Mouse (Mus musculus): Measurements from ENCODE around the gene Prpf8.

DNA sequence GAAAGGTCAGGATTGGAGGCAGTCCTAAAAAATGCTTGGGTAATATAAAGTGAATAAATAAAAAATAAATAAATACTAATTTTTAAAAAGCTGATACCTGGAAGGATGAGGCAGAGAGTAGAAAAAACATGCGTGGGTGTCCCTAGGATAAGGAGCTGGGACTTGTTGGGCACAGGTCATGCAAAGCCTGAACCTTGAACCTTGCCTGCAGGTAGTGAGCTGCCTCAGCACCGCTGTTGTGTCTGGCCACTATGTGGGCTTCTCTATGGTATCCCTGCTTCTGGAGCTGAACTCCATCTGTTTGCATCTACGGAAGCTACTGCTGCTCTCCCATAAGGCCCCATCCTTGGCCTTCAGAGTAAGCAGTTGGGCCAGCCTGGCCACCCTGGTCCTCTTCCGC lies 17.4 kb upstream of the Prpf8 start:
- TF ChIP-seq MAFK (IDR thresholded peaks at IDR 0.05; ENCODE audit: insufficient read depth, low read depth, low read length) (no peak), ZNF384 (IDR thresholded peaks at IDR 0.05; ENCODE audit: low read depth, low read length) (no peak), ZC3H11A (IDR thresholded peaks at IDR 0.05; ENCODE audit: borderline replicate concordance, low read depth, low read length) (no peak), HCFC1 (IDR thresholded peaks at IDR 0.05; ENCODE audit: borderline replicate concordance, insufficient read depth, low read length) (no peak)
